Mouse (Mus musculus): ENCODE measurements around the gene Tada1.

- TF ChIP-seq CTCF (IDR thresholded peaks at IDR 0.05; ENCODE audit: insufficient read depth, low read depth, low read length) (no peak), POLR2A (IDR thresholded peaks at IDR 0.05; ENCODE audit: insufficient read depth, low read depth, low read length) (no peak)
Observed at GRCm38 (mm10) chr1:166402003-166402402, 23.1 kb downstream of the Tada1 start.

Measured in olfactory bulb, adult 2 months (tissue).